Mouse (Mus musculus): Measurements from ENCODE around the gene Kcnk4. TPM values are rescaled to one million over a fixed set of nuclear protein-coding genes. Genes with fewer than 3 reads are reported as not detected.

Gene Kcnk4
- polyA plus RNA-seq (2015; fragmentation: Nextera tagmentation; extraction: Ambion mirVana), result 0.12 and 0.30 TPM in 2 replicates

DNA sequence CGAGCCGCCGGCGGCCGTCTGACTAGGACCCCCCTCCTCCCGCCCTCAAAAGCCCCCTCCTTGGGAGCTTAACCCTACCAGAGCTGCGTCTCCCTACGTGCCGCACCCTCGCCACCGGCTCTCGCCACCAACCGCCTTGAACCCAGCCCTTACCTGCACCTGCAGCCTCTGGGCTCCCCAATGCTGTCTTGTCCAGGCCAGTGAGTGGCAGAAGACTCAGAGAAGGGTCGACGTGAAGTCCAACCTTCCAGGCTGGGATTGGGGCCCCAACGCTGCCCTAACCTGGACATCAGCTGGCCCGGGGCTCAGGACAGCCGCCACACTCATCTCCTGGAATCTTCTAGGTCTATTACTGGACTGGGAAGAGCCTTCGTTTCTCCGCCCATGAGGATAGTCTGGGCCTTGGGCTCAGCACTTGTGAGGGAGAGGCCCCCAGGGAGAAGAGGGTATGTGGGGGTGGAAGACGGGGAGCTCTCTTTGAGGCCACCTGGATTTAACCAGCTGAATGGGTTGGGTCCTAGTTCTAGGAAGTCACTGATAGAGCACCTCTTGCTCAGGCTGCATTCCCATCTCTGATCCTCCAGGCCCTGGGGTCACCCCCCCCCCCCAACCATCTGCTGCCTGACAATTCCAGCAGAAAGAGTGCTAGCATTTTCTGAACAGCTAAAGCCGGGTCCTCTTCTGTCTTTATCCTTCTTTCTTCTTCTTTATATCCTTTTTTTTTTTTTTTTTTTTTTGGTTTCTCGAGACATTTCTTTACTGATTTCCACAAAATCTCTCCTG, at the start of gene Kcnk4:
TSS of gene Kcnk4 (minus strand) at position 321 of the 783 bp plus-strand sequence.
- DNase-seq (ENCODE audit: low spot score) (no peak), ATAC-seq (no peak)
- H3K4me2 ChIP-seq (replicated peaks; ENCODE audit: low read depth, low read length), result peak within 1 kb of the TSS; percentile 72
- H3K36me3 ChIP-seq (ENCODE audit: insufficient read depth, low read length), result no peaks in the 10 kb centered on the region
- no peaks in the 10 kb centered on the region for H3K9me3 ChIP-seq (ENCODE audit: low read length)
- WGBS, result 11% methylated on average over 22 of the region's 23 CpGs
- H3K4me1 ChIP-seq (ENCODE audit: insufficient read depth, low read depth, low read length), result peaks cover 5% of the 10 kb centered on the region; the same call in 1 of the 2 replicates
- H3K9ac ChIP-seq (replicated peaks; ENCODE audit: low read depth), result no peak within 1 kb of the TSS; the same call in 1 of the 2 replicates
- no peak within 1 kb of the TSS for H3K27ac ChIP-seq (ENCODE audit: low read length)
- H3K4me3 ChIP-seq (ENCODE audit: low read depth, low read length), result peak within 1 kb of the TSS; percentile 35
- TF ChIP-seq EP300 (IDR thresholded peaks at IDR 0.05), result no peak
- H3K27me3 ChIP-seq (replicated peaks; ENCODE audit: insufficient read depth, low read length), result peaks cover 47% of the 10 kb centered on the region

DNA sequence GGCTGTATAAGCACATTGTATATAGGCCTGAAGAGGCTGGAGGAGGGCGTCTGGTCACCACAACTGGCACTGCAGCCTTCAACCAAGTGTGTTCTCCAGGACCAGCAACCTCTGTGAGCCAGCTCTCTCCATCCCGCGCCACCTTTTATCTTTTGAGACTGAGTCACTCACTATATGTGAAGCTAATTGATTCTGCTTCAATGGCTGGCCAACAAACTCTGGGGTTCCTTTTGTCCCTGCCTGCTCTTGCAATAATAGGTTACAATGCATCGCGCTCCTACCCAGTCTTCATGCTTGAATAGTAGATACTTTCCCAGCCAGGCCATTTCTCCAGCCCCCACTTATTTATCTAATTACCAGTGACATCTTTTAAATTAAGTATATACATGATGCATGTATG, 49.3 kb upstream of the Kcnk4 start:
- TF ChIP-seq EP300 (IDR thresholded peaks at IDR 0.05) (no peak), CTCF (IDR thresholded peaks at IDR 0.05) (no peak)
- Histone ChIP-seq H3K4me3 (ENCODE audit: low read depth, low read length) (no peak overlapping the region), H3K36me3 (ENCODE audit: insufficient read depth, low read length) (no peaks in the 10 kb centered on the region), H3K4me2 (replicated peaks; ENCODE audit: low read depth, low read length) (no peak overlapping the region), H3K4me1 (ENCODE audit: insufficient read depth, low read depth, low read length) (peaks cover 5% of the 10 kb centered on the region), H3K9ac (replicated peaks; ENCODE audit: low read depth) (no peak overlapping the region), H3K9me3 (ENCODE audit: low read length) (no peaks in the 10 kb centered on the region), H3K27me3 (replicated peaks; ENCODE audit: insufficient read depth, low read length) (no peaks in the 10 kb centered on the region), H3K27ac (ENCODE audit: low read length) (no peak overlapping the region)
- no peak for ATAC-seq
- 92% methylated on average over 5 of the region's 5 CpGs for WGBS
- DNase-seq (ENCODE audit: low spot score), result no peak

DNA sequence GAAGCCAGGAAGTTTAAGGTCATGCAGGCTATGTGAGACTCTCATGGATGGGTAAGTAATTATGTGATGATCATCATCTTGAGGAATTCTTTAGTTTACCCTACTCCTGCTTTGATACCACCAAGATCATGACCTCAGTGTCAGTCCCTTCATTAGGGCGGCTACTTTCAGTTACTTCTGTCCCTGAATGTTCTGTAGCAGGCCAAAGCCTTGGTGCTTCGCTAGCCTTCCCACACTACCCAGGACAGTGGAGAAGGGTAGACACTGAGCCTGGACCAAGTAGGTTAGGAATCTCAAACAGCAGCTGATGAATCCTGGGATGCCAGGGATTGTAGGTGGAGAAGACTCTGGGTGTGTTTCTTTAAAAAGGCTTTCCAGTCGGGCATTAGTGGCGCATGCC, 47.1 kb upstream of the Kcnk4 start:
- Histone ChIP-seq H3K4me2 (replicated peaks; ENCODE audit: low read depth, low read length) (no peak overlapping the region; the same call in 1 of the 2 replicates), H3K36me3 (ENCODE audit: insufficient read depth, low read length) (no peaks in the 10 kb centered on the region), H3K9ac (replicated peaks; ENCODE audit: low read depth) (no peak overlapping the region), H3K27me3 (replicated peaks; ENCODE audit: insufficient read depth, low read length) (no peaks in the 10 kb centered on the region), H3K4me1 (ENCODE audit: insufficient read depth, low read depth, low read length) (peaks cover 8% of the 10 kb centered on the region), H3K4me3 (ENCODE audit: low read depth, low read length) (no peak overlapping the region), H3K9me3 (ENCODE audit: low read length) (no peaks in the 10 kb centered on the region), H3K27ac (ENCODE audit: low read length) (0 out of 2 replicates have a peak overlapping the region, but pooled peaks have one; percentile 90)
- ATAC-seq (no peak), DNase-seq (ENCODE audit: low spot score) (no peak)
- TF ChIP-seq EP300 (IDR thresholded peaks at IDR 0.05), result no peak
- no peak for TF ChIP-seq CTCF (IDR thresholded peaks at IDR 0.05)
- WGBS, result 89% methylated on average over 4 of the region's 4 CpGs

DNA sequence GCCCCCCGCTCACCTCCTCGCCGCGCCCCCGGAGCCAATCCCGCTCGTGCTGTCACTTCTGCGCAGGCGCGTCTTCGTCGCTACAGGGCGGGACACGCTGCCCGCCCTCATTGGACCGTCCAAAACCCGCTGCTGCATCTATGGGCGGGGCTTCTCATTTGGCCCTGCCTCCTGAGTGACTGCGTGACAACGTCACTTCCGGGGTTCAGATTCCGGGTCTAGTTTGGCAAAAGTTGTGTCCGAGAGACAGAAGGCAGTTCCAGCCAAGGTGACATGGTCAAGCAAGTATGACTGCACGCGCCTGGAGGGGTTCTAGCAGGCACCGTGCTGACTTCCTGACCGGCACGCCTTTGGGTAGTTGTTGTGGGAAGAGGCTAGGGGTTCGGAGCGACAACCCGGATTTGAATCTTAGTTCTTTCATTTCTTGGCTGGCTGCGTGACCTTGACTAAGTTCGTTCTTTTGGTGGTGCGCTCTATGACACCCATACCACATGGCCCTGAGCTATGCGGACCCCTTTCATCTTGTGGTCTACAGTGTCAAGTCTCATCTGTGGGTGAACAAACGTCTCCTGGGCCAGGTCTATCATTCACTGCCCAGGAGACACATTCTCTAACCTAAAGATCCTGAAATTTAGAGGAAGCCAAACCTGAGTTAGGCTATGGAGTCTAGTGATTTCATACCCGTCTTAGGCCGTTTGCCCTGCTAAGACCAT, 46.2 kb upstream of the Kcnk4 start, which contains the start of gene Fkbp2:
TSS of gene Fkbp2 (minus strand) at position 121 of the 713 bp plus-strand sequence.
- peak within 1 kb of the TSS; percentile 90 for H3K27ac ChIP-seq (ENCODE audit: low read length)
- under 1% methylated on average over 36 of the region's 38 CpGs for WGBS

DNA sequence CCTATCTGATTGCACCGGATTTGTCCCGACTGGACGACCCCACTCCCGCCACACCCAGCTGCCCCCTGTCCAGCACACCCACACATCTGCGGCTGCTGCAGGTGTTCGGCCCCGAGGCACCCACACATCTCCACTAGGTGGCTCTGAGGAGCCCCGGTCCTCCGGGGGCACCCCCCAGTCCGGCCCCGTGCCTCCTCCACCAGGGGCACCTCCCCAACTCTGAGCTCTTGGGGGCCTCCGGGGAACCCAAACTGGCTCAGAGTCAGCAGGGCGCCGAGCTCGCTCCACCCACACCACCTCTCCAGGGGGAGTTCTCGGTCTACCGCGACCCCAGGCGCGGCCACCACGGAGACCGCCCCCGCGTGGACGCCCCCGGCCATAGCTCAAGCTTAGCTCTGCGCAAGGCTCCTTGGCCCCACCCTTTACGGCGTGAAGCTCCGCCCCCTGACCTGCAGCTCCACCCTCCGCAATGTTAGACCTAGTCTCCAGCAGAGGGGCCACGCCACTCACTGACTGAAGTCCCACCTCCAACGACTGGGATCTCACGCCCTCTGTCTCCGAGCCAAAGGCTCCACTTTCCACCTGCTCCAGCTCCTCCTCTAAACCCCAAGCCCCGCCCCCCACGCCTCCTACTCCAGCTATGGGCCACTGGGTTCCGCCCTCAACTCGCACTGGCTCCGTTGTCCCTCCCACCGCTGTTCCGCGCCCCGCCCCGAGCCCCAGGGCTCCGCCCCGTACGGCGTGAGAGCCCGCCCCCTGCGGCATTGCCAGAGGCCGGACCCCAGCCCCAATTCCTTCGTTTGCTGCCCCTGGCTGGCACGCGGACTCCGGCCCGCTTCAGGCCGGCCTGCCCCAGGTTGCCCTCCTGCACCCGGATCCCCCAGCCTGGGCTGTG, 45.4 kb upstream of the Kcnk4 start:
- Histone ChIP-seq H3K4me1 (ENCODE audit: insufficient read depth, low read depth, low read length) (peaks cover 16% of the 10 kb centered on the region), H3K27ac (ENCODE audit: low read length) (peak overlapping the region; percentile 90), H3K9me3 (ENCODE audit: low read length) (no peaks in the 10 kb centered on the region), H3K4me3 (ENCODE audit: low read depth, low read length) (peak overlapping the region; percentile 53), H3K4me2 (replicated peaks; ENCODE audit: low read depth, low read length) (peak overlapping the region; percentile 75), H3K27me3 (replicated peaks; ENCODE audit: insufficient read depth, low read length) (no peaks in the 10 kb centered on the region), H3K9ac (replicated peaks; ENCODE audit: low read depth) (peak overlapping the region; percentile 6; the same call in 1 of the 2 replicates), H3K36me3 (ENCODE audit: insufficient read depth, low read length) (no peaks in the 10 kb centered on the region)
- TF ChIP-seq EP300 (IDR thresholded peaks at IDR 0.05) (no peak), CTCF (IDR thresholded peaks at IDR 0.05) (peak; percentile 77)
- ATAC-seq (peak; percentile 92), DNase-seq (ENCODE audit: low spot score) (peak; percentile 100)
- WGBS, result under 1% methylated on average over 55 of the region's 59 CpGs

More for the DNA sequence above, 46.2 kb upstream of the Kcnk4 start, which contains the start of gene Fkbp2:
- H3K9ac ChIP-seq (replicated peaks; ENCODE audit: low read depth), result peak within 1 kb of the TSS; percentile 60
- no peaks in the 10 kb centered on the region for H3K36me3 ChIP-seq (ENCODE audit: insufficient read depth, low read length)
- DNase-seq (ENCODE audit: low spot score), result peak; percentile 99
- TF ChIP-seq CTCF (IDR thresholded peaks at IDR 0.05) (no peak), EP300 (IDR thresholded peaks at IDR 0.05) (no peak)
- H3K4me3 ChIP-seq (ENCODE audit: low read depth, low read length), result peak within 1 kb of the TSS; percentile 53
- H3K27me3 ChIP-seq (replicated peaks; ENCODE audit: insufficient read depth, low read length), result no peaks in the 10 kb centered on the region
- H3K4me1 ChIP-seq (ENCODE audit: insufficient read depth, low read depth, low read length), result peaks cover 16% of the 10 kb centered on the region
- no peaks in the 10 kb centered on the region for H3K9me3 ChIP-seq (ENCODE audit: low read length)
- peak within 1 kb of the TSS; percentile 75 for H3K4me2 ChIP-seq (replicated peaks; ENCODE audit: low read depth, low read length)
- ATAC-seq, result peak; percentile 88
